Mouse (Mus musculus) kidney, adult 2 months (tissue): Measurements from ENCODE around the gene Pawr.

Experiments used
- CTCF ChIP-seq: fragments of 200-500 bp; conservative IDR thresholded peaks from 2 replicates; pipeline ENCODE4 v1.5.1; 2011; ENCODE audit warnings: low read depth, mild to moderate bottlenecking, control low read depth, low read length, moderate library complexity, mixed read lengths; ENCODE audit not compliant: insufficient read depth, insufficient read length
- POLR2A ChIP-seq: fragments of 200-500 bp; IDR thresholded peaks from one replicate; pipeline ENCODE4 v1.6.1; 2011; ENCODE audit warnings: low read depth, low read length, control low read depth

- no peak for TF ChIP-seq CTCF
- TF ChIP-seq POLR2A = no peak
Measured at GRCm38 (mm10) chr10:108352944-108353343, 21.0 kb downstream of the Pawr start.
